Mouse (Mus musculus): ENCODE results near the gene Thoc5.

Gene Thoc5

GRCm38 (mm10) chr11:4974376-4975122, 79.4 kb downstream of the Thoc5 start:
- DNase-seq (ENCODE audit: low spot score), result no peak

- peak; percentile 93 for DNase-seq (ENCODE audit: low spot score)
Measured at GRCm38 (mm10) chr11:4975623-4976022, 80.5 kb downstream of the Thoc5 start.
